Mouse (Mus musculus): ENCODE data around the gene Gm20806. TPM values are rescaled to one million over a fixed set of nuclear protein-coding genes. Genes with fewer than 3 reads are reported as not detected.
"Not testable (repeated sequence)": the region's sequence is repeated elsewhere in the genome, so short reads cannot be mapped to it uniquely, and the experiment has no call there.

Gene Gm20806
- polyA plus RNA-seq (2015; fragmentation: Nextera tagmentation; extraction: Ambion mirVana), result not detected in 2 replicates

DNA sequence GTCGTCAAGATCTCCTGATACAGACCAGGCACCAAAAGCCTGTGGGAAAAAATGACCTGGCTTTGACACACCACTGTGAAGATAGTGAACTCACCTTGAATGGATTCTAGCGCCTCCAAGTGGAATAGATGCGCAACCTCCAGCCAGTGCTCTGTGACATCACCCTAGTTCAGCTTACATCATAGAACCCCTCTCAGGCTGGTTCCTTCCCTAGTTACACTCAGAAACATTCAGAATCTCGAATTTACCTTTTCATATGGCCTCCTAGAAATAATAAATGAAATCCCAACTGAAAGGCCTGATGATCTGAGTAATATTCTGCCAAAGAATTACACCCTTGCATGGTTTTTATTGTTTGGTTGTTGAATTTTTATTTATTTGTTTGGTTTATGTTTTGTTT is at the start of gene Gm20806:
Gene Gm20806, minus strand, starts transcription at position 101 of the 400 bp plus-strand sequence.
- not testable (repeated sequence) for H3K27ac ChIP-seq (ENCODE audit: low read length); H3K9ac ChIP-seq (replicated peaks; ENCODE audit: low read length); H3K9me3 ChIP-seq (ENCODE audit: low read length); H3K27me3 ChIP-seq (ENCODE audit: insufficient read depth, low read length); H3K4me2 ChIP-seq (replicated peaks; ENCODE audit: low read depth, low read length); H3K4me3 ChIP-seq (ENCODE audit: low read length); ATAC-seq (ENCODE audit: low FRiP score, low TSS enrichment); H3K36me3 ChIP-seq (ENCODE audit: insufficient read depth, low read length); H3K4me1 ChIP-seq (ENCODE audit: insufficient read depth, low read length)
- no CpG with 5 or more reads among the region's 4 CpGs for WGBS
